Mouse (Mus musculus) layer of hippocampus, adult 8-10 months (tissue): ENCODE data around the gene Lancl1. TPM values are rescaled to one million over a fixed set of nuclear protein-coding genes. Genes with fewer than 3 reads are reported as not detected.

Experiments
- total RNA-seq, 4 experiments: library from RNA; stranded (reverse); gene quantifications; 2 replicates each; pipeline ENCODE4 v1.2.4; 2022

Gene Lancl1
- total RNA-seq, 4 experiments from 2014 or later: 192 to 212 (median 195) TPM

Other genes starting within 250 kb of the Lancl1 start
- gene Kansl1l, start 221.3 kb downstream of the Lancl1 start, total RNA-seq: 10 to 100 TPM; 20.3 to 22.5 (median 20.9) TPM
- gene Acadl, start 175.6 kb downstream of the Lancl1 start, total RNA-seq: 10 to 100 TPM; 32.9 to 37.0 (median 33.7) TPM
- gene Myl1, start 93.5 kb downstream of the Lancl1 start, total RNA-seq: 1 to 10 TPM in 1 of 4 experiments, under 1 TPM in 3; 0.57 to 3.9 (median 0.89) TPM
- under 1 TPM; 0.12 to 0.27 (median 0.19) TPM for gene Cps1, start 84.2 kb upstream of the Lancl1 start, total RNA-seq